Mouse (Mus musculus) R1 (cell line): ENCODE measurements around the gene Elmo1.

Source experiments
- DNase-seq: peaks from one replicate; pipeline ENCODE4 v3.0.0-alpha.2; 2018; ENCODE audit warnings: low read depth, low spot score

Gene Elmo1

GRCm38 (mm10) chr13:20464161-20464560 is 373.8 kb downstream of the Elmo1 start:
- no peak for DNase-seq

GRCm38 (mm10) chr13:20467381-20467780 is 377.0 kb downstream of the Elmo1 start:
- DNase-seq: no peak

- DNase-seq: peak; percentile 60
Observed at GRCm38 (mm10) chr13:20471732-20472131, 381.3 kb downstream of the Elmo1 start.

- DNase-seq: peak; percentile 53
Observed at GRCm38 (mm10) chr13:20472301-20472831, 382.0 kb downstream of the Elmo1 start.

GRCm38 (mm10) chr13:20472891-20473539 is 382.6 kb downstream of the Elmo1 start:
- peak; percentile 15 for DNase-seq

GRCm38 (mm10) chr13:20473641-20474078 is 383.3 kb downstream of the Elmo1 start:
- no peak for DNase-seq

GRCm38 (mm10) chr13:20474600-20474999 is 384.2 kb downstream of the Elmo1 start:
- no peak for DNase-seq

- no peak for DNase-seq
Observed at GRCm38 (mm10) chr13:20481805-20482204, 391.4 kb downstream of the Elmo1 start.

- peak; percentile 31 for DNase-seq
Observed at GRCm38 (mm10) chr13:20489110-20489509, 398.7 kb downstream of the Elmo1 start.

- DNase-seq: peak; percentile 79
Observed at GRCm38 (mm10) chr13:20489698-20490417, 399.5 kb downstream of the Elmo1 start.

- DNase-seq: no peak
Observed at GRCm38 (mm10) chr13:20490860-20491594, 400.6 kb downstream of the Elmo1 start.

GRCm38 (mm10) chr13:20491666-20492065 is 401.3 kb downstream of the Elmo1 start:
- no peak for DNase-seq

- DNase-seq: no peak
Observed at GRCm38 (mm10) chr13:20494047-20494739, 403.8 kb downstream of the Elmo1 start.

GRCm38 (mm10) chr13:20501923-20502322 is 411.5 kb downstream of the Elmo1 start:
- DNase-seq: peak; percentile 86

GRCm38 (mm10) chr13:20503371-20503770 is 413.0 kb downstream of the Elmo1 start:
- no peak for DNase-seq

GRCm38 (mm10) chr13:20507381-20508129 is 417.2 kb downstream of the Elmo1 start:
- DNase-seq: no peak

GRCm38 (mm10) chr13:20511026-20511425 is 420.6 kb downstream of the Elmo1 start:
- DNase-seq: no peak

- no peak for DNase-seq
Observed at GRCm38 (mm10) chr13:20512317-20513240, 422.2 kb downstream of the Elmo1 start.

- no peak for DNase-seq
Observed at GRCm38 (mm10) chr13:20514721-20515120, 424.3 kb downstream of the Elmo1 start.

GRCm38 (mm10) chr13:20516096-20516495 is 425.7 kb downstream of the Elmo1 start:
- DNase-seq: no peak
